Mouse (Mus musculus) induced T-regulatory cell, adult 2 months (primary cell): Measurements from ENCODE around the gene Bola2.
"Not testable (repeated sequence)": the region's sequence is repeated elsewhere in the genome, so short reads cannot be mapped to it uniquely, and the experiment has no call there.

Source experiments
- DNase-seq: peaks from one replicate; pipeline ENCODE4 v3.0.0-alpha.2; 2012; ENCODE audit warnings: low read depth

The Bola2 gene

DNA sequence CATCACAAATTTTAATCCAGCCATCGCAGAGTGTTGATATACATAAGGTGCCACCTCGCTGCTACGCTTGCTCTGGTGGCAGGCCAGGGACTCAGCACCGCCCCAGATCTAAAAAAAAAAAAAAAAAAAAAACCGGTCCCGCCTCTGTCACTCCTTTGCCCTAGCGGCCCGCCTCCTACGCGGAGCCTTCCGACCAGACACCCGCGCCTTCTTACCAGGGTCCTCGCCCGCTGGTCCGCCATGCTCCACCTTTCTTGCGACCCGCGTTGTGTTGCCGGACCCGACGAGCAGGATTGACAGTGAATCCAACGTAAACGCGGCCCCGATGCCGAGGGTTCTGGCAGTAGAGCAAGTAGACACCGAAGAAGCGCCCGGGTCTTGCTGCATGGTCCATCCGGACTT, at the start of gene Bola2:
TSS of gene Bola2 (plus strand) at position 192 of the 402 bp plus-strand sequence.
- DNase-seq, result peak; percentile 90

GRCm38 (mm10) chr7:126645708-126646107, 49.5 kb upstream of the Bola2 start:
- no peak for DNase-seq

DNA sequence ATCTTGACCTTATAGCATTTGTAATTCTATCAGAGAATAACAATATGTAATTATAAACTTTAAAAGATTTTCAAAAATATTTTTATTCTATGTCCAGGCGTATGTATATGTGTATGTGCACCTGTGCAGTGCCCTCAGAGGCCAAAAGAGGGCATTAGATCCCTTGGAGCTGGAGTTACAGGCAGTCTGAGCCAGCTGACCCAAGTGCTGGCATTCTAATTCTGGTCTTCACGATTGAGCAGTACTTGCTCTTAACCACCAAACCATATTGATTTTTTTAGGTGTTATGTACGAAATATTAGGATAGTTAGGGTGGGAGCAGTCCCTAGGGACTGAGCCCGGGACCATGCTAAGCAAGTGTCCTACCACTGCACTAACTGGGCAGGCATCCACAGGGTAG, 46.7 kb upstream of the Bola2 start:
- peak; percentile 60 for DNase-seq

DNA sequence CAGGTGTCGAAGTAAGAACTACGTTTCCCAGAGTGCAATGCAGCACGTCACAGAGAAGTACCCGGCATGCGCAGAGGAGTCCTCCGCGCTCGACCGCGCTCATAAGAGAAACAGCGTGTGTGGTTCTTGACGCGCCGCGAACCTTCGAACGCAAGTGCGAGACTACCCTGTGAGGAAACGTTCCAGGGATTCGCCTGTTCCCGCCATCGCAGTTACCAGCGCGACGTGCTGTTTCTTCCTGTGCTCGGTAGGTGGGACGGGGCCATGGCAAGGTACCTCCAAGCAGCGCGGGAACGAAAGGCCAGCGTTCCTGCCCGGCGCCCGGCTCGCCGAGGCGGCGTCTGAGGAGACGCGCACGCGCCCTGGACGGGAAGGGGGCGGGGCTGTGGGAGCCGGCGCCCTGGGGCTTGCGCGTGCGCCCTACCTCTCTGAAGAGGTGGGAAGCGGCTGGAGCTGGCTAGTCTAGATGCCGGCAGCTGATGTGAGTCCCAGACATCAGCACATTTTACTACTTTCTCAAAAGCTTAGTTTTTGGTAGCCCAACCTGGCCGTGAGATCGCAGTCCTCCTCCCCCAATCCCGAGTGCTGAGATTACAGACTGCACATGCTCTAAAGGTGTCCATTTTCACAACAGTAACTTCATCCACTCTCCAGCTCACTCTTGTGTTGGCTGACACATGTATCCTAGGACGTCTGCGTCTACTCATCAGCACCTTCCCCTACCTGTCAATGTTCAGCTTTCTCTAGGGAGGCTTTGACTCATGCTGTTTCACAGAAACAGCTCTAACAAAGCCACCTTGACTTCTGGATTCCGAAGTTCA, 45.8 kb upstream of the Bola2 start, which contains the start of gene Sgf29:
TSS of gene Sgf29 (plus strand) at position 79 of the 821 bp plus-strand sequence.
- peak; percentile 96 for DNase-seq

- no peak for DNase-seq
Observed at GRCm38 (mm10) chr7:126650852-126651251, 44.3 kb upstream of the Bola2 start.

- peak; percentile 67 for DNase-seq
Observed at GRCm38 (mm10) chr7:126653991-126654390, 41.2 kb upstream of the Bola2 start.

- DNase-seq, result peak; percentile 84
Observed at GRCm38 (mm10) chr7:126655695-126656094, 39.5 kb upstream of the Bola2 start.

- peak; percentile 43 for DNase-seq
Observed at GRCm38 (mm10) chr7:126657522-126657921, 37.7 kb upstream of the Bola2 start.

GRCm38 (mm10) chr7:126659771-126660170, 35.4 kb upstream of the Bola2 start:
- no peak for DNase-seq

- no peak for DNase-seq
Observed at GRCm38 (mm10) chr7:126663646-126664045, 31.6 kb upstream of the Bola2 start.

- no peak for DNase-seq
Observed at GRCm38 (mm10) chr7:126665269-126665668, 29.9 kb upstream of the Bola2 start.

- no peak for DNase-seq
Observed at GRCm38 (mm10) chr7:126667495-126668090, 27.6 kb upstream of the Bola2 start.

DNA sequence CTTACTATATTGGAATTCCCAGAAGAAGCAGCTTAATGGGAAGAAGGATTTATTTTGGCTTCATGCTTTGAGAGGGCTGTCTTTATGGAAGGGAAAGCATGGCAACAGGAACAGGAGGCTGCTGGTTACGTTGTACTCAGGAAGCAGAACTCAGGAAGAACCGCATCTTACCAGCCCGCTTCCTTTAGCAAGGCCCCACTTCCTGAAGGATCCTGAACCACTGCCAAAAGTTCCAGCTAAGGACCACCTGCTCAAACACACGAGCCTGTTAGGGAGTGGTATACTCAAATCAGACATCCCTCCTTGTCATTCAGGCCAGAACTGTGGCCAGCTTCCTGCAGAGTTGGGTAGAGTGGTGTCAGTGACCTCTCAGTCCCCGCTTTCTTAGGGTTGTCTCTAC, 26.7 kb upstream of the Bola2 start:
- DNase-seq, result no peak

- no peak for DNase-seq
Observed at GRCm38 (mm10) chr7:126670152-126670551, 25.0 kb upstream of the Bola2 start.

DNA sequence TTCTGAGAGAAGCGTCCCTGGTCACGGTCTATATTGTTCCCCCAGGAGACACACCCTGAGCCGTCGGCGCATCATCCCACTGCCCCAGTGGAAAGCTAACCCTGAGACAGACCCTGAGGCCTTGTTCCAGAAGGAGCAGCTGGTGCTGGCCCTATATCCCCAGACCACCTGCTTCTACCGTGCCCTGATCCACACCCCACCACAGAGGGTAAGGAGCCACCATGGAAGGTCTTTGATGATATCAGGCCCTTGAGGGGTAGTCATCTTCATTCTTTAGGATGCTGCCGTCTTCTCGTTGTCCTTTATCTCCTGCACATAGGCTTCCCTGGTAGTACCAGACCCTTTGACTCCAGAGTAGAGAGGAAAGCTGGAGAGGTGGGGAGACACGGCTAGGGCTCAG, 23.1 kb upstream of the Bola2 start:
- DNase-seq, result no peak

DNA sequence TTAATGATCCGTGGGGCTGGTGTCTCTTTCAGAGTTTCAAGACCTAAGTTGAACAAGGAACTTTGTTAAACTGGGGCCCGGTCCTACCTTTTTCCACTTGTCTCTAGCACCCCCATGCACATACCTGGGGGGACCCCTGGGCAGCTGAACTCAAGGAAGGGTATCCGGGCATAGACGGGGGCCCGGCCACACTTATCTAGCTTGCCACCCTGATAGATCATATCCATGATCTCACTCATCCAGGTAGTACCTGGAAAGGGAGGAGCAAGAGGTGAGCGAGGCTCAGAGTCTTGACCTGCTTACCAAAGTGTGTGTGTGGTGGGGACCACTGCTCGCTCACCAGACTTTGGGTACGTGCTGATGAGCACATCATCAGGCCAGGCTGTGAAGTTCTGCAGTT, 20.1 kb upstream of the Bola2 start:
- no peak for DNase-seq

DNA sequence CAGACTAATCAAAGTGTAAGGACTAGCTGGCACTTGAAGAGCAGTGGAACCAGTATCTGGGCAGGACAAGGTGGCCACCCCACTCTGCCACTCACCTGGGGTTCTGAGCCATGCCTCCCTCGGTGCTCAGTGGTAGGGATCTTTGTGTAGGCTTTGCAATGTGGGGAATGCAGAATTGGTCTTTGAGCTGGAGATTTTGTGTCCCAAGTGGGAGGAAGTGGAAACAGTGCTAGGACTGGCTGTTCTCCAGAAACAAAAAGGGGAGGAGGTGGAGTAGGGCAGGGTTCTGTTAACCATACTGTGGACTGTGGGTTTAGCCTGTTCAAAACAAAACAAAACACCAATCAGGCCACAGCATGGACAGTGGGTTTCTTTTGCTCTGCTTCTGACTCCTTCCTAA, 19.0 kb upstream of the Bola2 start, which contains the start of gene Sult1a1:
TSS of gene Sult1a1 (minus strand) at position 226 of the 400 bp plus-strand sequence.
- DNase-seq, result no peak

DNA sequence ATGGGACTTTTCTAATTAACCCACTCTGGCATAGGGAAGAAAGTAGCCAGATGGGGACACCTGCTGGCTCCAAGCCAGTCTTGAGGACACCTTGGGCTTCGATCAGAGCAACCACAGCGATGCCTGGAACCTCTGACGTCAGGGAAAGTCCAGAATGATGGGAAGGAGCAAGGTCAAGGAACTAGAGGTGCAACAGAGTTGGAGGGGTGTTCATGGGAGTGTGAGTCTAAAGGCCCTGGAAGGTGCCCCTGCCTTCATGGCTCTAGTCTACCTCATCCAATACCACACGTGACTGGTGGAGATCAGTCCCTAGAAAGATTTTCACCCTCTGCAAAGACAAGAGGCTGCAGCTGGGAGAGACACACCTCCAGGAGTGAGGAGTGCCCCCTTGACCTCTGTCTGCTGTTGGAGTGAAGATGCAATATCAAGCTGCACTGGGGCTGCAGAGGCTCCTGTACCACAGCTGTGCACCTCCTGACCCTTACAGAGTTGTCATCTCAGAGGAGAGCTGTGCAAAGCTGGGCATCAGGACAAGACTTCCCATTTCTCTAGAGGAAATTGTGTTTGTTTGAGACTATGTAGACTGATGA, 18.5 kb upstream of the Bola2 start:
- no peak for DNase-seq

GRCm38 (mm10) chr7:126678545-126679341, 16.5 kb upstream of the Bola2 start:
- DNase-seq, result no peak

DNA sequence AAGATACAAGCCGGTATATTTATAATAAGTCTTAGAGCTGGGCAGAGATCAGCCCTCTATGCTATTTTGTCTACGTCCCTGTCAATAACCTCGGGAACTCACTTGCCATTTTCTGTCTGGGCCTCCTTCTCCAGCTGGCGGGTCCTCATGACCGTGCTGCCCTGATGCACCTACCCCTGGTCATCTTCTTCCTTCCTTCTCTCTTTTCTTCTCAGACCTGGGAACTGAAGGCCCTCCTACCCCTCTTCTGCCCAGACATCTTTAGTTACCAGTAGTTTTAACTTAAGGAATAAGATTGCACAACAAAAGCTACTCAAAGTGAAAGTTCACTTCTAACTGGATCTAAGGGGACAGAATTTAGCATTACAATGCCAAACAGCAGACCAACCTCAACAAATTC, 15.5 kb upstream of the Bola2 start:
- DNase-seq, result no peak

DNA sequence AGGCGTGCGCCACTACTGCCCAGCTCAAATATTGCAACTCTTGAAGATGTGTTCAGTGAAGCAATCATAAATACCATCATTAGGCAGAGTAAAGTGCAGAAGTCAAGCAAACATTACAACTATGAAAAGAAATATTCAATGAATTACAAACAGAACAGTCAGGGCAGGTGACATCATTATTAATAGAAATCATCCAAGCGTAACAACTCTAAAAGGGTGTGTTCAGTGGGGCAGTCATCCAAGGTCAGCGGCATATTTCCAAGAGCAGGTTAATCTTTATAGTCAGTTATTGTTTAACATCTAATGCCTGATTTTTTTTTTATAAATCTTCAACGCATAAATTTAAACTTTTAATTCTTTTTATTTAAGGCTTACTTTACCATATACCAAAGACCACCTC, 14.0 kb upstream of the Bola2 start:
- no peak for DNase-seq

DNA sequence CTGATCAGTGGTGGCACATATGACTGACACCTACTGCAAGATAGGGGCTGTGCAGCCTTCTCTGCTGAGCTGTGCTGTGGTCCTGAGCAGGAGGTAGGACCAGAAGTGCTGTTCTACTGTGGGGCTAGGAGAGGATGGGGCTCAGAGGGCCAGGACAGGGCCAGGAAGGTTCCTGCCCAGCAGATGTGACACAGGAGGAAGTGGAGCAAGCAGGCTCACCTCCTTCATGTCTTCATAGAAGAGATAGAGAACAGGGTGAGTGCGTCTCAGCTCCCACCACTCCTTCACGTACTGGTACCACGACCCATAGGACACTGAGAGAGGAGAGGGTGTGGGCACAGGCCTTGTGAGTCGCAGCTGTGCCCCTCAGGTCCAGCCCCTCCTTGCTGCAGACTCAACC, 7.0 kb upstream of the Bola2 start:
- not testable (repeated sequence) for DNase-seq
